Mouse (Mus musculus) hindbrain, embryonic 16.5 days (tissue): Measurements from ENCODE around the gene Tmem80. TPM values are rescaled to one million over a fixed set of nuclear protein-coding genes. Genes with fewer than 3 reads are reported as not detected.

Experiments
- ATAC-seq: fragments of 200-750 bp; cut with Nextera tagmentation; 2 replicates; pipeline ENCODE4 v1.8.0; 2017; ENCODE audit warnings: moderate TSS enrichment, moderate library complexity
- H3K27ac ChIP-seq: fragments of 300-500 bp; sonication (generic); 2 replicates; pipeline ENCODE4 v1.5.1; 2014; ENCODE audit warnings: low read depth, mild to moderate bottlenecking, control low read depth, low read length, moderate library complexity
- H3K27me3 ChIP-seq: fragments of 300-500 bp; sonication (generic); replicated peaks from 2 replicates; pipeline ENCODE4 v1.6.1; 2014; ENCODE audit warnings: low read length; ENCODE audit not compliant: control insufficient read depth, insufficient read depth
- H3K36me3 ChIP-seq: fragments of 300-500 bp; sonication (generic); 2 replicates; pipeline ENCODE4 v1.6.1; 2014; ENCODE audit warnings: mild to moderate bottlenecking, low read length, moderate library complexity, mixed read lengths; ENCODE audit not compliant: control insufficient read depth, insufficient read depth
- H3K4me1 ChIP-seq: fragments of 300-500 bp; sonication (generic); 2 replicates; pipeline ENCODE4 v1.6.1; 2014; ENCODE audit warnings: low read depth, low read length; ENCODE audit not compliant: control insufficient read depth, insufficient read depth
- H3K4me2 ChIP-seq: fragments of 300-500 bp; sonication (generic); 2 replicates; pipeline ENCODE4 v1.6.1; 2014; ENCODE audit warnings: mild to moderate bottlenecking, low read length, control low read depth, moderate library complexity
- H3K4me3 ChIP-seq: fragments of 300-500 bp; sonication (generic); 2 replicates; pipeline ENCODE4 v1.5.1; 2014; ENCODE audit warnings: mild to moderate bottlenecking, low read length, control low read depth, moderate library complexity
- H3K9ac ChIP-seq: fragments of 300-500 bp; sonication (generic); 2 replicates; pipeline ENCODE4 v1.6.1; 2014; ENCODE audit warnings: low read depth, mild to moderate bottlenecking, control low read depth, low read length, moderate library complexity
- H3K9me3 ChIP-seq: fragments of 300-500 bp; sonication (generic); 2 replicates; pipeline ENCODE4 v1.6.1; 2014; ENCODE audit warnings: mild to moderate bottlenecking, low read length, moderate library complexity; ENCODE audit not compliant: control insufficient read depth
- WGBS: fragments of 180-500 bp; shearing (Covaris S2); extraction: QIAGEN DNeasy Blood & Tissue Kit; methylation state at CpG from one replicate; pipeline ENCODE4 v1.1.7; 2014; 5-methylcytosine and 5-hydroxymethylcytosine counted together
- polyA plus RNA-seq: library from polyadenylated mRNA; unstranded; fragments of >200 nt; fragmentation: Nextera tagmentation; extraction: Ambion mirVana; gene quantifications from 2 replicates; pipeline ENCODE4 v1.2.1, GENCODE M21; 2015

The Tmem80 gene
- polyA plus RNA-seq, 1 experiment from 2014 or later: 48.2 TPM

DNA sequence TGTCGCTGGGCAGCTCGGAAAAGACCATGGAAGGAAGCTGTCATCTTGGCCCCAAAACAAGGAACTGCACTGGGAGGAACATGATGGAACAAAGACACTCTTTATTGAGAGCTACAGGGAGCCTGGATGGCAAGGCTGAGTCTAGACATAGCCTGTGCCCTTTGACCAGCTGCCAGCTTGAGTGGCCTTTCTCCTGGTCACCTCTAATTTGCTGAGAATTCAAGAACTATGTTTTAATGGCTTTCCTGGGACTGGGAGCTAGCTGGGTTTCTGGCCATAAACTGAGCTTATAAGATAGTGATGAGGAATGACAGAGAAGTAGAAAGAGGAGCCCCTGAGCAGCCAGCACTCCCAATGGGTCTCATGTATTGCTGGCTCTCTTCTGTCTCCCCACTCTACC lies 15.7 kb downstream of the Tmem80 start:
- 76% methylated on average over 2 of the region's 2 CpGs for WGBS
- no peak for ATAC-seq
- H3K4me3 ChIP-seq: no peak overlapping the region

DNA sequence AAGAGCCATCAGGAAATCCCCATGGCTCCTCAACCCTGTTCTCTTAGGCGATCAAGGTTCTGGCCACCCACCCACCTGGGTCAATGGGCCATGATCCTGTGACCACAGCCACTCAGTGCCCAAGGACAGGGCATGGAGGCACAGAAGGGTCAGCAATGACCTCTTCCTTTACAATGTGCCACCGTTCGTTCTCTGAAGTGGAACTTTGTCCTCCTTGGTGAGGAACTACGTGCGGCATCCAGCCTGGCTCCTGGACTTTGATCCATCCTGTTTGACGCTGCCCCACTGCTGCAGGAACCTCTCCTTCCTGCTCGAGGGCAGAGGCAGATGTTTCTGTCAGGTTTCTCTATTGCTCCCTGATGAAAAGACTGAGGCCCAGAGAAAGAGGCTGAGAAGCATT lies 16.2 kb downstream of the Tmem80 start:
- Histone ChIP-seq H3K36me3 (no peaks in the 10 kb centered on the region), H3K4me1 (0 out of 2 replicates have a peak, but pooled peaks cover 1% of the 10 kb centered on the region), H3K27me3 (no peaks in the 10 kb centered on the region), H3K4me2 (no peak overlapping the region), H3K9me3 (no peaks in the 10 kb centered on the region), H3K27ac (no peak overlapping the region), H3K4me3 (no peak overlapping the region), H3K9ac (no peak overlapping the region)
- WGBS: 73% methylated on average over 7 of the region's 7 CpGs
- ATAC-seq: no peak

More for the DNA sequence above, 15.7 kb downstream of the Tmem80 start:
- Histone ChIP-seq H3K27ac (no peak overlapping the region), H3K4me2 (no peak overlapping the region), H3K36me3 (no peaks in the 10 kb centered on the region), H3K9ac (no peak overlapping the region), H3K9me3 (no peaks in the 10 kb centered on the region), H3K27me3 (no peaks in the 10 kb centered on the region), H3K4me1 (0 out of 2 replicates have a peak, but pooled peaks cover 3% of the 10 kb centered on the region)

DNA sequence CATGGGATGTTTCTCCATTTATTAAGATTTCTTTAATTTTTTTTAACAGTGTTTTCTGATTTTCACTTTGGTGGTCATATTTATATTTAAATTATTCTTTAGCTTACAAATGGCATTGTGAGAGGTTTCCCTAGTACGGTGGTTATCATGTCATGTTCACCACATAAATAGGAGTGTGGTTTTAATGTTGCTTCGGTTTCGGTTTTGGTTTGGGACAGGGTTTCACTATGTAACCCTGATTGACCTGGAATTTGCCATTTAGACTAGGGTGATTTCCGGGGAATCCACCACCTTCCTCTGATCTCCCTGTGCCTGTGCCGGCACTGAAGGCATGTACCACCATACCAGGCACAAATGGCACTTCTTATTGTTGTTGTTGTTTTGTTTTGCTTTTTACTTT lies 17.2 kb downstream of the Tmem80 start:
- ATAC-seq: no peak
- Histone ChIP-seq H3K36me3 (no peaks in the 10 kb centered on the region), H3K9me3 (no peaks in the 10 kb centered on the region), H3K4me1 (no peaks in the 10 kb centered on the region), H3K4me3 (no peak overlapping the region), H3K27me3 (no peaks in the 10 kb centered on the region), H3K27ac (no peak overlapping the region), H3K9ac (no peak overlapping the region), H3K4me2 (no peak overlapping the region)
- 94% methylated on average over 5 of the region's 5 CpGs for WGBS

DNA sequence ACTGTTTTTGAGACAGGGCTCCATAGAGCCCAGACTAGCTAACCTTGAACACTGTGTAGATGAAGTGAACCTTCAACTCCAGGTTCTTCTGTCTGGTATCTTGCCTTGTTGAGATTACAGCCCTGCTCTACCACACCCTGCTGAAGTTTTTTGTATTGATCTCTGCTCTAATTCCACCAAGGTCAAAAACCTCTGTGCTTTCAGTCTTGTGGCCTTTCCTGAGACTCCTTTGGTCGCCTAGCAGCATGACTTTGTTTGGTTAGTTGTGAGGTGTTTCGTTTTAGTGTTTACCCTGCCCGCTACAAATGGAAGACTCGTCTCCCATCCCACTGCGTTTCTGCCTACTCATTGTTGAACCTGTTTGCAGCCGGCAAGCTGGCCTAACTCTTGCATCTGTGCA lies 23.5 kb downstream of the Tmem80 start:
- Histone ChIP-seq H3K27ac (no peak overlapping the region), H3K9ac (no peak overlapping the region), H3K4me1 (peaks cover 11% of the 10 kb centered on the region; the same call in 1 of the 2 replicates), H3K9me3 (no peaks in the 10 kb centered on the region), H3K4me3 (no peak overlapping the region), H3K4me2 (no peak overlapping the region), H3K27me3 (no peaks in the 10 kb centered on the region), H3K36me3 (no peaks in the 10 kb centered on the region)
- ATAC-seq: no peak
- 82% methylated on average over 6 of the region's 6 CpGs for WGBS

DNA sequence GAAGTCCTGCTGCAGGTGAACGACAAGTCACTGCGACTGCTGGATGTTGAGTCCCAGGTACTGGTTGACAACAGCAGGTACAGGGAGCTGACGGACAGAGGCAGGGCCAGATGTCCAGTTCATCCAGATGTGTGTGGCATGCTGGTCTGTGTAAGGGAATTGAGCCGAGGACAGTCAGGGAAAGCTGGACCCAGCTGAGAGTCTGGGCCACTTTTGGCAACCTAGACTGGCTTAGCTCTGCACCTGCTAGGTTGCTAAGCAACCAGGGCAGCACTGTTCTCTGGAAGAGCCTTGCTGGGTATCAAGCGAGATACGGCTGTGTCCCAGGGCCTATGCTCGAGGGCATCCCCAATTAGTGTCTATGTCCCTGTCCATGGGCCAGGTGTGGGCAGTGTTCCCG lies 27.5 kb downstream of the Tmem80 start:
- peaks cover 11% of the 10 kb centered on the region; the same call in 1 of the 2 replicates for H3K4me1 ChIP-seq
- H3K9me3 ChIP-seq: no peaks in the 10 kb centered on the region
- no peaks in the 10 kb centered on the region for H3K36me3 ChIP-seq
- no peaks in the 10 kb centered on the region for H3K27me3 ChIP-seq
- ATAC-seq: peak; percentile 83
- H3K27ac ChIP-seq: no peak overlapping the region
- H3K4me3 ChIP-seq: no peak overlapping the region
- H3K4me2 ChIP-seq: no peak overlapping the region
- H3K9ac ChIP-seq: peak overlapping the region; percentile 38
- WGBS: 61% methylated on average over 8 of the region's 8 CpGs

DNA sequence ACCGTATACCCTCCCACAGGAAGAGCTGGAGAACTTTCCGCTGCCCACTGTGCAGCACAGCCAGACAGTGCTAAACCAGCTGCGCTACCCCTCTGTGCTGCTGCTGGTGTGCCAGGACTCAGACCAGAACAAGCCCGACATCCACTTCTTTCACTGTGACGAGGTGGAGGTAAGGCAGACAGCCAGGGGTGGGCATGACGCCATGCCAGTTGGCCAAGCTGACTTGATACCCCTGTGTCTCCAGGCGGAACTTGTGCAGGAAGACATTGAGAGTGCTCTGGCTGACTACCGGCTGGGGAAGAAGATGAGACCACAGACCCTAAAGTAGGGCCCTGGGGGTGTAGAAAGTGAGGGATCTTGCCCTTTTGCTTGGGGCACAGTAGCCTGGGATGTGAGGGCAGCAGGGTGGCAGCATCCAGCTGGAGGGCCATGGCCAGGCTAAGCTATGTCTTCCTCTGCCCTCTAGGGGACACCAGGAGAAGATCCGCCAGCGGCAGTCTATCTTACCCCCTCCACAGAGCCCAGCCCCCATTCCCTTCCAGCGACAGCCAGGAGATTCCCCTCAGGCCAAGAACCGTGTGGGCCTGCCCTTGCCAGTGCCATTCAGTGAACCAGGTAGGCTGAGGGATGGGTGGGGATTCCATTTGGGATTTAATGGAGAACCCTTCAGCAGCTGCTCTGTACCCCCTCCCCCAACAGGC lies 28.2 kb downstream of the Tmem80 start:
- ATAC-seq: peak; percentile 65
- Histone ChIP-seq H3K9ac (no peak overlapping the region; the same call in none of the 2 replicates), H3K36me3 (no peaks in the 10 kb centered on the region), H3K4me2 (no peak overlapping the region), H3K9me3 (no peaks in the 10 kb centered on the region), H3K4me1 (peaks cover 11% of the 10 kb centered on the region; the same call in 1 of the 2 replicates), H3K27me3 (no peaks in the 10 kb centered on the region), H3K4me3 (no peak overlapping the region), H3K27ac (0 out of 2 replicates have a peak overlapping the region, but pooled peaks have one; percentile 29)
- 44% methylated on average over 12 of the region's 12 CpGs for WGBS

DNA sequence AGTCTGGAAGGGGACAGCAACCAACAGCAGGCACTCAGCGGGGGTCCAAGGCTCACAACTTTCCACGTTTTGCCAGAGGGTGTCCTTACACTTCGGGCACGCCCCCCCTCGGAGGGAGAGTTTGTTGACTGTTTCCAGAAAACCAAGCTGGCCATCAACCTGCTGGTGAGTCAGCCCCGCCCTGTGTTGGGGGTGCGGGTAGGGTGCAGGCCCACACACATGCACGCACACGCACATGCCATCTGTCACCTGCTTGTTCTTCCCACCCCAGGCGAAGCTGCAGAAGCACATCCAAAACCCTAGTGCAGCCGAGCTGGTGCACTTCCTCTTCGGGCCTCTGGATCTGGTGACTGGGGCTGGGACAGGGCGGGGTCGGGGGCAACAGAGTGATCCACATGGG lies 29.4 kb downstream of the Tmem80 start:
- Histone ChIP-seq H3K27ac (no peak overlapping the region), H3K4me2 (no peak overlapping the region), H3K27me3 (no peaks in the 10 kb centered on the region), H3K4me3 (no peak overlapping the region), H3K9me3 (no peaks in the 10 kb centered on the region), H3K9ac (no peak overlapping the region), H3K36me3 (no peaks in the 10 kb centered on the region), H3K4me1 (peaks cover 11% of the 10 kb centered on the region; the same call in 1 of the 2 replicates)
- ATAC-seq: no peak
- 70% methylated on average over 14 of the region's 14 CpGs for WGBS

DNA sequence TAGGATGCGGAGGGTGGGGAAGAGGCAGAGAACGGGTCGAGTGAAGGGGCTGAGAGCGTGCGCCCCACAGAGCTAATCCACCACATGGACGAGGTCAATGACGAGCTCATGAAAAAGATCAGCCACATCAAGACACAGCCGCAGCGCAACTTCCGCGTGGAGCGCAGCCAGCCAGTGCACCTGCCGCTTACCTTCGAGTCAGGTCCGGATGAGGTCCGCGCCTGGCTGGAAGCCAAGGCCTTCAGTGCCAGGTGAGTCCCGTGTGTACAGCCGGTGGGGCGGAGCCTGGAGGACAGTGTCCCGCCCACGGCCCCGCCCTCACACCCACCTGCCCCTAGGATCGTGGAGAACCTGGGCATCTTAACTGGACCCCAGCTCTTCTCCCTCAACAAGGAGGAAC lies 34.0 kb downstream of the Tmem80 start:
- Histone ChIP-seq H3K36me3 (no peaks in the 10 kb centered on the region), H3K9ac (0 out of 2 replicates have a peak overlapping the region, but pooled peaks have one; percentile 35), H3K27me3 (no peaks in the 10 kb centered on the region; the same call in none of the 2 replicates), H3K4me2 (peak overlapping the region; percentile 38), H3K27ac (no peak overlapping the region), H3K4me1 (no peaks in the 10 kb centered on the region; the same call in 1 of the 2 replicates), H3K9me3 (no peaks in the 10 kb centered on the region), H3K4me3 (no peak overlapping the region; the same call in 1 of the 2 replicates)
- WGBS: 18% methylated on average over 24 of the region's 24 CpGs
- ATAC-seq: no peak

DNA sequence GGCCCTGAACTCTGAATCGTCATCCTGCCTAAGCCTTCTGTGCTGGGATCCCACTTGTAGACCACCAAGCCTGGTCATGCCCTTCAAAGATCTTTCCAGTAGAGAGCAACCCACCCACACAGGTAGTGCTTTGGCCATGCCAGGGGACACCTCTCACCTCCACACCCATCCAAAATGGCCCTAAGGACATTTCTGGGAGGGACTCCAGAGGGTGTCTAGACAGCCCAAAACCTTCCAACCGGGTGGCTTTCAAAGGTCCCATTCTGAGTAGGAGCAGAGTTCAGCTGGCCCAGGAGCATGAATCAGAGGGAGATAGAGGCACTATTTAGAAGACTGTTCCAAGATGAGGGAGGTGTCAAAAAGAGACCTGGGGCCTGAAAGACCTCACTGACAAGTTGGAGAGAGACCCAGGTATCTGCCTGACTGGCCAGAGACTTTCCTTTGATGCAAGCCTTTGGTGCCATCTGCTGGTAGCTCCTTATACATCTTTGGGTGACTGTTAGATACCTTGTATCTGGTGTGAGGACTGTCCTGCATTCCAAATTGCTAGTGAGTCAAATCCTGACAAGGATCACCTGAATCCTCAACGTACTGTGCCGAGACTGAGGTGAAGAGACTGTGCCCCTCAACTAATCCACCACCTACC lies 35.7 kb downstream of the Tmem80 start:
- no peaks in the 10 kb centered on the region; the same call in 1 of the 2 replicates for H3K4me1 ChIP-seq
- H3K9me3 ChIP-seq: no peaks in the 10 kb centered on the region
- 64% methylated on average over 4 of the region's 4 CpGs for WGBS
- no peak overlapping the region for H3K4me2 ChIP-seq
- no peak overlapping the region for H3K9ac ChIP-seq
- H3K36me3 ChIP-seq: no peaks in the 10 kb centered on the region
- H3K27me3 ChIP-seq: no peaks in the 10 kb centered on the region; the same call in none of the 2 replicates
- peak; percentile 72; the same call in 1 of the 2 replicates for ATAC-seq
- H3K27ac ChIP-seq: no peak overlapping the region
- no peak overlapping the region for H3K4me3 ChIP-seq
